Mouse (Mus musculus) liver, adult 2 months (tissue): ENCODE results near the gene Hoxc4.

Experiments used
- CTCF ChIP-seq: fragments of 200-500 bp; IDR thresholded peaks from 2 replicates; pipeline ENCODE4 v1.5.1; 2011; ENCODE audit warnings: low read depth, low read length, control low read depth
- POLR2A ChIP-seq: fragments of 200-500 bp; IDR thresholded peaks from 2 replicates; pipeline ENCODE4 v1.6.1; 2011; ENCODE audit warnings: low read length, control low read depth; ENCODE audit not compliant: insufficient read depth; ENCODE audit errors: extremely low read depth

GRCm38 (mm10) chr15:103042209-103042608 is 23.5 kb downstream of the Hoxc4 start:
- TF ChIP-seq CTCF (no peak), POLR2A (no peak)
